In the genomic region with DNA sequence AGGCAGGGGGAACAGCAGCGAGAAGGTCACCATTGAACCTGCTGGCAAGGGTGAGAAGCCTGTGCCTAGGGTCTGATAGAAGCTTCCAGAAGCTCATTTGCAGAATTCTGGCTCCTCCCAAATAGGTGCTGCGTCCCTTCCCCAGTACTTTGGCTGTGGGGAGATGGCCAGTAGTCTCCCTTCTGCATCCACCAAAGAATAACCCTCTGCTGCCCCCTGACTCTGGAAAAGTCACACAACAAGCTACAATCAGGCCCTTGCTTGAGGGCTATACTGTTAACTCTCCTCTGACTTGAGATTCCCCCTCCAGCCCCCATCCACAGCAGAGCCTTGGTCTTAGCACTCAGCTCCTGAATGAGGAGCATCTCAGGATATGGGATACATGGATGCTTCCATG, we compare ENCODE assay signal across 7 mouse cellular contexts.
DNase-seq lines count a peak whose midpoint lies in the region; ATAC-seq and TF ChIP-seq lines count a peak whose summit lies in the region.

No protein-coding gene starts in this region.

- H3K9ac ChIP-seq in midbrain, embryonic 13.5 days (replicated peaks), result no peak overlapping the region

- H3K27me3 ChIP-seq in midbrain, embryonic 13.5 days, result 0 out of 2 replicates have a peak, but pooled peaks cover 11% of the 10 kb centered on the region

- H3K4me1 ChIP-seq in midbrain, embryonic 13.5 days (replicated peaks), result peaks cover 27% of the 10 kb centered on the region

- peak; percentile 50; the same call in 1 of the 2 replicates for ATAC-seq in midbrain, embryonic 13.5 days
- no peak for ATAC-seq in frontal cortex, adult (ENCODE audit: low TSS enrichment)

- peak overlapping the region; percentile 86 for H3K27ac ChIP-seq in layer of hippocampus, adult 2 months
- peak overlapping the region; percentile 78 for H3K27ac ChIP-seq in midbrain, embryonic 13.5 days

- TF ChIP-seq CTCF in layer of hippocampus, adult 2 months (conservative IDR thresholded peaks at IDR 0.05), result peak; percentile 65

- H3K4me2 ChIP-seq in midbrain, embryonic 13.5 days (replicated peaks), result no peak overlapping the region

- WGBS in midbrain, embryonic 13.5 days, result 71% methylated on average over 2 of the region's 2 CpGs

- H3K36me3 ChIP-seq in midbrain, embryonic 13.5 days, result no peaks in the 10 kb centered on the region

- no peak overlapping the region for H3K4me3 ChIP-seq in layer of hippocampus, adult 2 months
- H3K4me3 ChIP-seq in midbrain, embryonic 13.5 days (replicated peaks), result no peak overlapping the region

- H3K9me3 ChIP-seq in midbrain, embryonic 13.5 days, result no peaks in the 10 kb centered on the region

- no peak for DNase-seq in layer of hippocampus, adult 2 months (ENCODE audit: low spot score in 2 of 2)
- DNase-seq in layer of hippocampus, adult 9-11 months, result no peak
- peak; percentile 46 for DNase-seq in cerebellum, adult 8-10 months
- peak; percentile 16 for DNase-seq in embryo, embryonic 11.5 days (ENCODE audit: low read depth, low spot score)
- no peak for DNase-seq in c-Kit-positive CD71-positive TER-119-positive erythroid progenitor cells, embryonic 14.5 days (ENCODE audit: low spot score)

Comparison
In these comparisons a context has a peak if more than half of its experiments do, and no peak if none do; other contexts are left out.
1. DNase-seq: peak in cerebellum, adult 8-10 months (single experiment) and embryo, embryonic 11.5 days (single experiment); none in layer of hippocampus, adult 2 months (0 of 2), layer of hippocampus, adult 9-11 months (single experiment) and c-Kit-positive CD71-positive TER-119-positive erythroid progenitor cells, embryonic 14.5 days (single experiment).